Mouse (Mus musculus): ENCODE results near the gene Mrpl37.

DNA sequence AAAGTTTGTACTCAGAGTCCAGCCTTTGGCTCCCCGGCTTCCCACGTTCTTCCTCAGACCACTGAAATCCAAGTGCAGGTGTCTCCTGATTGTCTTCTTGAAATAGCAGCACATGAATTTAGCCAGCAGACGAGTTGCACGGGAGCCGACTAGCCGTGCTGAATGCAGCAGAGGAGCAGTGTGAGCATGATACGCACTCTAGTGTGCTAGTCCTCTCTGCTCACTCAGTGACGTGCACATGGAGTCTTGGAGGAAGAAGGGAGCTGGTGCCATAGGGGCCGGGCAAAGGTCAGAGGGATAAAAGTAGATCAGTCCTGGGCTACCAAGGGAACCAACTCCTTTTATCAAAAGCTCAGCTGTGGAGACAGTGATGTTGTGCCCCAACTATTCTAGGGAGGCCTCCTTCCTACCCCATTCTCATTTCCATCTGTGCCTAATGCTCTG is 52.8 kb downstream of the Mrpl37 start:
- TF ChIP-seq CTCF (IDR thresholded peaks at IDR 0.05), result no peak
- TF ChIP-seq EP300 (IDR thresholded peaks at IDR 0.05; ENCODE audit: insufficient read depth, low read depth, low read length), result no peak
